Mouse (Mus musculus) heart, adult 2 months (tissue): ENCODE data around the gene Sec13.

Experiments used
- CTCF ChIP-seq: fragments of 200-600 bp; IDR thresholded peaks from 2 replicates; pipeline ENCODE4 v1.8.1; 2022; ENCODE audit warnings: antibody characterized with exemption, mild to moderate bottlenecking, moderate library complexity
- POLR2A ChIP-seq: fragments of 200-500 bp; IDR thresholded peaks from 2 replicates; pipeline ENCODE4 v1.6.1; 2011; ENCODE audit warnings: mild to moderate bottlenecking, low read depth, low read length, control low read depth; ENCODE audit not compliant: insufficient read depth

DNA sequence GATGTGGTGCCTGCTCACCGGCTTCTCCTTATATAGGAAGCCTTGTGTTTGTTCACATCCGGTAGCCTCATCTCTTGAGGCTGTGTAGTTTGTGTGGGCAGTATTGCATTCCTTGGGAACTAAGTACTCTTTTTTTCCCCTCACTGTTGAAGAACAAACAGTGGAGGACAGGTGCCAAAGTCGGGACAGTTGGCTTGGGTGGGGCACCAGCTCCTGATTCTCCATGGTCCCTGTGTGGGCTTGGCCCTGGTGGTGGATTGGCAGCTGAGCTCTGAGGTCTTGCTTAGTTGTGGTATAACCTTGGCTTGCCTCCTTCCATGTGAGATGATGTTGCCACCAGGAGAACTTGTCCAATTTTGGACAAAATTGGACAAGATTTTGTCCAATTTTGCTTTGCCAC lies 20.7 kb downstream of the Sec13 start, which contains the start of gene Ghrl:
- TF ChIP-seq CTCF (no peak), POLR2A (no peak)
